Mouse (Mus musculus) activated CD4-positive, CD25-positive, alpha-beta regulatory T cell, adult 4 months (primary cell): ENCODE data around the gene Abca13. TPM values are rescaled to one million over a fixed set of nuclear protein-coding genes. Genes with fewer than 3 reads are reported as not detected.

Source experiments
- ATAC-seq: one replicate; pipeline ENCODE4 v1.8.0; 2017
- polyA plus RNA-seq, 2 experiments: library from polyadenylated mRNA; unstranded; fragments of 100-300 nt; shearing (Covaris generic); gene quantifications; one replicate each; pipeline ENCODE4 v1.2.1; 2017

Gene Abca13
- polyA plus RNA-seq, 2 experiments from 2014 or later: 0.03 TPM; not detected in 1

DNA sequence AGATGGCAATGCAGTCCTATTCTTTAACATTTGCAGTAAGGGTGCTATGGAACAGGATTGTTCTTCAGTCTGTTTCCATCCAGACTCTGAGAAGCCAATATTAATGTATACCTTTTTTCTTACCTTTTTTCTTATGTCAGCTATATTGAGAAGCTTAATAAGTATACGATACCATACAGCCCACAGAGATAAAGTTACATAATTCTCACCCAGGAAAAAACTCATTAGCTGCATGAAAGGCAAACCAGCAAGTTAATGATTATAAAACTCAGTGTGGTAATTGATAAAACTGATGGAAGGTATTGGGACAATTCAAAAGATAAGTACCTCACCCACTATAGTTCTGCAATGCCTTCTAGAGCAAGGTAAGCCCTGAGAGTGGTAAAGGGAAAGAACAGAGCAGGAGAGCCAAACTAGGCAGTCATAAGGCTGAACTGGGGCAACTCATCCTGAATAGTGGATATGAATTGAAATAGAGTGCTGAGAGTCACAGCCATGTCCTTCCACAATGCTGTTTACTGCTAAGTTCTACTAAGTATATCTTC lies 342.0 kb downstream of the Abca13 start:
- no peak for ATAC-seq

- ATAC-seq: no peak
Measured at GRCm38 (mm10) chr11:9536811-9537210, 345.1 kb downstream of the Abca13 start.

GRCm38 (mm10) chr11:9538328-9538727 lies 346.6 kb downstream of the Abca13 start:
- no peak for ATAC-seq

DNA sequence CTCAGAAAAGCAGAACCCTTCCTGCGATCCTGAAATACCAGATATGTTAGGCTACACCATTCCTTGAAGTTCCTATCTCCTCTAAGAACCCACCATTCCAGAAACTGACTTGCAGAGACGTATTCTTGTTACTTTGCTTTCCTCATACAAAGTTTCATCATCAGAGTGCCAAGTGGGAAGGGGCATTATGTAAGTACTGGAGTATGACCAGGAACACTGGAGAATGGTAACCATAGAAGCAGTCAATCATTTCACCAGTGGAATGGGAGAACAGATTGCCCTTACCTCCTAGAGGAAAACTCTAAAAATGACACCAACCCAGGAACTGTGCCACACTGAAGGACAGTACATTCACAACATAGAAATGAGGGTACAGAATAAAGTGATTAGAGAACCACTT lies 368.3 kb downstream of the Abca13 start:
- no peak for ATAC-seq

DNA sequence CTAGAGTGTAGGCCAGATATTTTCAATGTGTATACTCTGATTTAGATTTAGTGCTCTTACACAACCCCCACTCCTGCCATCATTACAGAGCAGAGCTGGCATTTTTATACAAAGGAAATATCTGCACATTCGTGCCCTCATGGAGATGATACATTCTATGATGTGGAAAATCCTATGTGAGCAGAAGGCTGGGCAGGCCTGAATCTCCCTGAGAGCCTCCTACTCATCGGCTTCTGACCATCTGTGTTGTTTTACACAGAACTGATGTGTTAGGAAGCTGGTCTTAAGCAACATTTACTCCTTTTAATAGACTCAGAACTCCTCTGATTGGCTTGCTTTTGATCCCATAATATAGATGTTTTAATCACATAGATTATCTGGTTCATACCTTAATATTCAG lies 376.6 kb downstream of the Abca13 start:
- no peak for ATAC-seq

GRCm38 (mm10) chr11:9570319-9570718 lies 378.6 kb downstream of the Abca13 start:
- no peak for ATAC-seq

- ATAC-seq: no peak
Measured at GRCm38 (mm10) chr11:9574894-9575293, 383.2 kb downstream of the Abca13 start.

- ATAC-seq: no peak
Measured at GRCm38 (mm10) chr11:9591757-9592316, 400.1 kb downstream of the Abca13 start.

- ATAC-seq: no peak
Measured at GRCm38 (mm10) chr11:9597299-9597698, 405.6 kb downstream of the Abca13 start.

GRCm38 (mm10) chr11:9601096-9601495 lies 409.4 kb downstream of the Abca13 start:
- ATAC-seq: no peak

- ATAC-seq: no peak
Measured at GRCm38 (mm10) chr11:9602137-9602536, 410.4 kb downstream of the Abca13 start.

DNA sequence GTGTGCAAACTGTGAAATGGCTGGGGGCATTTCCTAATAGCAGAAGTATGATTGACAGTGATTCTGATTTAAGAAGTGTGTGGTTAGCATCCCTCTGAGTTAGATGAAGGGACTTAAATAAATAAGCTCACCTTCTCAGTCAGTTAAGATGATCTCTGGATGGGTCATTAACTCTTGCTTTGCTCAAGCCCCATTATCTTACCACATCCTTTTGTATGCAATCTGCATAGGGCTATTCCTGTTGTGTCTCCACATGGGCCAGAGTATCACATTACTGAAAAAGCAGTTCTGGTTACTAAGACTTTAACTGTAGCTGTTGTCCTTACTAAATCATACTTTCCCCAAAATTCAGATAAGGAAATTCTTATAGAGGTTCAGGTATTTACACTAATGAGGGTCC lies 416.5 kb downstream of the Abca13 start:
- ATAC-seq: no peak

DNA sequence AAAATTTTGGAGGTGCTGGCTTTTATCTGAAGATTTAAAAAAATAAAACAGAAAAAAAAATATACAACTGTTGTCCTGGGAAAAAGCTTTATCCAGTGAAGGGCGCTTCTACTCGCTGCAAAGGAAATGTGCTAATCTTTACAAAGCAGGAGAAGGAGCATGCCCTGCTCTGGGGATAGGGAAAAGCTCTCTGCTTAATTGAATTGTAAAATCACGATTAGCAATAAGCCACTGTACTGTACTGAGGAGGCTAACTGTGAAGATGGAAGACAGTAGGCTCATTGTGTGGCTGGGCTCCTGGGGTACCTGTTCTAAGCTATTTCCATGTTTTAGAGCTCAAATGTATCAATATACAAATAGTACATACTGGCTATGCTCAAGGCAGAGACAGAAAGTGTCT lies 417.3 kb downstream of the Abca13 start:
- ATAC-seq: no peak

DNA sequence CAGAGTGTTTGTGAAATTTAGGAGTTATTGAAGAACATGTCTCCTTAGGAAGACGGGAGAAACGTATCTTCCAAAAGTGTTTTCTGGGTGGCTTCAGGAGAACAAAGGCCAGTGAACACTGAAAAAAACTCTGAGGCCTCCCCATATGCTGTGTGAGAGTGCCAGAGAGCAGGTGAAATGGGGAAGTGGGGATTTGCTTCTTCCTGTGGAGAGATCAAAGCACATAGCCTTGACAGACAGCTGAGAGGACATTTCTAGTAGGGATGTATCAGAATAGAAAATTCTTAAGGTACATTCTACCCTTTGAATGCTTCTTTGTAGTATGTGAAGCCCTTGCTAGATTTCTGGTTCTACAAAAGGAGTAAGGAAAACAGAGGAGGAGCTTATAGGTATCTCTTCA lies 424.4 kb downstream of the Abca13 start:
- ATAC-seq: no peak

GRCm38 (mm10) chr11:9616665-9617064 lies 424.9 kb downstream of the Abca13 start:
- ATAC-seq: no peak

DNA sequence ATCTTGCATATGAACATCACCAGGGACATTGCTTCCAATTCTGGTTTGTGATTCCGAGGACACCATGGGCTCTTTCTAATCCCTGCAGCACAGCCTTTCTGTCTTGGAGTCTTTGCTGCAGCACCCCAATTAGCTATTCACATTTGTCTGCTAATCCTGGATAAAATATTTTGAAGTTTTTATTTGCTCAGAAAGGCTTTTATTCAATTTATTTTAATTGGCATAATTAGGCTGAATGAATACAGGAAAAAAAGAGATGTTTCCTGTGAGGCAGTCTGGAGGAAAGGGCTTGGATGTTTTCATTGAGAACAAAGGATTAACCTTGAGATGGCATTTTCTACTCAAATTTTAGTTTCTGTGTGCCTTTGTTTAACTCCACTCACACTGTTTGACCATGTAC lies 428.2 kb downstream of the Abca13 start:
- no peak for ATAC-seq

- ATAC-seq: no peak
Measured at GRCm38 (mm10) chr11:9622888-9623287, 431.1 kb downstream of the Abca13 start.

DNA sequence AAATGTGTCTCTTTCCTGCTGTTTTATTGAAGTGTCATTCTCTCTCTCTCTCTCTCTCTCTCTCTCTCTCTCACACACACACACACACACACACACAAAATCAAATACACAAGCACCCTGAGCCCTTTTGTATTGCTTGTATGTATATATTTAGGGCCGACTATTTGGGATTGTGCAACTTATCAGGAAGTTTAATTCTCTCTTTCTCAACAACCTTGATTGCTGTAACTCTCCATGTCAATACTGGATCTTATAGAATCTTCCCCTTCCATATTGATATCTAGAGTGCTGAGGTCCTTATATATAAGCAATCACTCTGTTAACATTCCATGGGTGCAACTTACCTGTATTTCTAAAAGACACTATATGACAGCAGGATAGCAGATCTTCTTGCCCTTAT lies 433.0 kb downstream of the Abca13 start:
- ATAC-seq: no peak

- no peak for ATAC-seq
Measured at GRCm38 (mm10) chr11:9625812-9626211, 434.1 kb downstream of the Abca13 start.

DNA sequence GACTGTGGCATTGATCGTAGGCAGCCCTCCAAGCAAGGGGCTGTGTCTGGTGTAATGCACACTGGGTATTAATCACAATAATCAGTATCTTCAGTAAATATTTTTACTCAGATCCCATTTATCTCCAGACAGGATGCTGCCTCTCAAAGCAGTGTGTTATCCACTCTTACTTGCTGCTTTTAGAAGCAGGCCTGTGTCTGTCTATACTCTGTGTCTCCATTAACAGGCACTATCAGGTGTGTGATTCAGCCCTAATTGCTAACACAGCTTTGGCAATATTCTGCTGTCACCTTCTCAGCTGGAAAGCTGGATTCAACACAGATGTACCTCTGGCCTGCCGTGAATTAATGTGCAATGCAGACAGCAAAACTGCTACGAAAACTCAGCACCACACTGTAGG lies 455.5 kb downstream of the Abca13 start:
- ATAC-seq: no peak

DNA sequence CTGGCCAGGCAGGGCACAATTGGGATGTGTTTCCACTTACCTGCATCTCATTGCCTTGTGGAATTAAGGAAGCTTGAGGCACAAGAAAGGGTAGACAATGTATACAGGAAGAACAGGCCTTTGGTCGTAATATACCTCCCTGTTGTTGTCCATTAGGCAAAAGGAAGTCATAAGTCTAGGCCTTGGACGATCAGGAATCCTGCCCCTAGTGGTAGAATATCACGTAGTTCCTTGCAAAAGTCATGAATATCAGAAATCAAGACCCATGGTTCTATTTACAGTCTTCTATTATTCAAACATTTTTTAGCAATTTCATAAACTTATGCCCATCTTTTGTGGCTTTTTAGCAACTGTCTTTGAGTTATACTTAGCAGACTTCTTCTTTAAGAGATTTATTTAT lies 456.2 kb downstream of the Abca13 start:
- no peak for ATAC-seq

- no peak for ATAC-seq
Measured at GRCm38 (mm10) chr11:9666648-9667255, 475.0 kb downstream of the Abca13 start.

- ATAC-seq: no peak
Measured at GRCm38 (mm10) chr11:9669430-9669829, 477.7 kb downstream of the Abca13 start.

DNA sequence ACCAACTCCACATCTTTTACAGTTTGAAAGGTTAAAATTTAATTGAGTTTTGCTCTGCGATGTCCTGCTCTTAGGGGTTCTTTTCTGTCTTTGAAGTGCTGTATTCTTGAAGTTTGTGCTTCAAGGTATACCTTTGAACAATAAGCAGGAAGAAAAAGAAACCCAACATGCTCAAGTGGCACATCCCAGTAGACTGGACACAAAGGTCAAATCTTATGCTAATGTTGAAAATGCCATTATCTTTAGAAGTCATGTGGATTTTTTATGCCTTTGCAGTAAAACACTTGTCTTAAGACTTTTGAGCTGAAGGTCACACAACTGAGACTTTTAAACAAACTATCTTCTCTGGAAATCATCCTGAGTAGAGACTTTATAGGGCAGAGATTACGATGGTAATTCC lies 493.2 kb downstream of the Abca13 start:
- no peak for ATAC-seq

DNA sequence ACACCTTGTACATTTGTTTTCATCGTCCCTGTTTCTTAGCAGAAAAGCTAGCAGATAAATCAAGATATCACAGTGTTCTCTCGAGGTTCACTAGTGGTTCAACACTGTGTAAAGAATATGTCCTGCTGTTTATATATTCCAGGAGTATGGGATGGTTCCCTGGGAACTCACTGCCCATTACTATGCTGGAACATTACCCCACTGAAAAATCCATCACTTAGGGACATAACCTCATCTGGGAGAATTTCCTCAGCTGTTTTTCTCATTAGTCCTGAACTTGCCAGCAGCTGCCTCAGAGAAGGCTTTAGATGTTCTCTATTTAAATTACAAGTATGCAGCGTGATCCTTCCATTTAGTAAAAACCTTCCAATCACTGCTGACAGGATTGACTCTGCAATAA lies 513.4 kb downstream of the Abca13 start:
- ATAC-seq: no peak
